Mouse (Mus musculus): Measurements from ENCODE around the gene Cdk19. TPM values are rescaled to one million over a fixed set of nuclear protein-coding genes. Genes with fewer than 3 reads are reported as not detected.
"Not testable (repeated sequence)": the region's sequence is repeated elsewhere in the genome, so short reads cannot be mapped to it uniquely, and the experiment has no call there.

Gene Cdk19
- polyA plus RNA-seq, 1 experiment = 2.8 TPM

GRCm38 (mm10) chr10:40526301-40526761 lies 187.0 kb downstream of the Cdk19 start:
- Histone ChIP-seq H3K4me3 (ENCODE audit: low read depth, low read length) (no peak overlapping the region), H3K36me3 (ENCODE audit: control insufficient read depth, insufficient read depth, low read length) (no peaks in the 10 kb centered on the region), H3K4me1 (ENCODE audit: control insufficient read depth, insufficient read depth, insufficient read length, low read length) (no peaks in the 10 kb centered on the region), H3K27me3 (ENCODE audit: control insufficient read depth, insufficient read depth, low read length) (no peaks in the 10 kb centered on the region), H3K27ac (ENCODE audit: insufficient read depth, low read depth, low read length) (no peak overlapping the region)
- TF ChIP-seq CTCF (IDR thresholded peaks at IDR 0.05; ENCODE audit: extremely low read depth, insufficient read length, insufficient replicate concordance, low read depth, low read length) (no peak), POLR2A (IDR thresholded peaks at IDR 0.05; ENCODE audit: low read depth, low read length) (no peak)
- WGBS = 72% methylated on average over 8 of the region's 8 CpGs

- TF ChIP-seq POLR2A (IDR thresholded peaks at IDR 0.05; ENCODE audit: low read depth, low read length) = no peak
- TF ChIP-seq CTCF (IDR thresholded peaks at IDR 0.05; ENCODE audit: extremely low read depth, insufficient read length, insufficient replicate concordance, low read depth, low read length) = no peak
- no peaks in the 10 kb centered on the region for H3K4me1 ChIP-seq (ENCODE audit: control insufficient read depth, insufficient read depth, insufficient read length, low read length)
- 75% methylated on average over 3 of the region's 3 CpGs for WGBS
- H3K36me3 ChIP-seq (ENCODE audit: control insufficient read depth, insufficient read depth, low read length) = no peaks in the 10 kb centered on the region
- H3K4me3 ChIP-seq (ENCODE audit: low read depth, low read length) = no peak overlapping the region
- H3K27ac ChIP-seq (ENCODE audit: insufficient read depth, low read depth, low read length) = no peak overlapping the region
- H3K27me3 ChIP-seq (ENCODE audit: control insufficient read depth, insufficient read depth, low read length) = no peaks in the 10 kb centered on the region
Observed at GRCm38 (mm10) chr10:40526986-40527385, 187.6 kb downstream of the Cdk19 start.

- Histone ChIP-seq H3K4me1 (ENCODE audit: control insufficient read depth, insufficient read depth, insufficient read length, low read length) (no peaks in the 10 kb centered on the region), H3K4me3 (ENCODE audit: low read depth, low read length) (no peak overlapping the region), H3K27me3 (ENCODE audit: control insufficient read depth, insufficient read depth, low read length) (no peaks in the 10 kb centered on the region), H3K36me3 (ENCODE audit: control insufficient read depth, insufficient read depth, low read length) (no peaks in the 10 kb centered on the region), H3K27ac (ENCODE audit: insufficient read depth, low read depth, low read length) (no peak overlapping the region)
- no peak for TF ChIP-seq CTCF (IDR thresholded peaks at IDR 0.05; ENCODE audit: extremely low read depth, insufficient read length, insufficient replicate concordance, low read depth, low read length)
- TF ChIP-seq POLR2A (IDR thresholded peaks at IDR 0.05; ENCODE audit: low read depth, low read length) = no peak
- 48% methylated on average over 8 of the region's 8 CpGs for WGBS
Observed at GRCm38 (mm10) chr10:40527573-40527972, 188.2 kb downstream of the Cdk19 start.

- Histone ChIP-seq H3K27ac (ENCODE audit: insufficient read depth, low read depth, low read length) (no peak overlapping the region), H3K4me1 (ENCODE audit: control insufficient read depth, insufficient read depth, insufficient read length, low read length) (no peaks in the 10 kb centered on the region), H3K36me3 (ENCODE audit: control insufficient read depth, insufficient read depth, low read length) (no peaks in the 10 kb centered on the region), H3K4me3 (ENCODE audit: low read depth, low read length) (no peak overlapping the region), H3K27me3 (ENCODE audit: control insufficient read depth, insufficient read depth, low read length) (no peaks in the 10 kb centered on the region)
- WGBS = 84% methylated on average over 8 of the region's 10 CpGs
- TF ChIP-seq POLR2A (IDR thresholded peaks at IDR 0.05; ENCODE audit: low read depth, low read length) (no peak), CTCF (IDR thresholded peaks at IDR 0.05; ENCODE audit: extremely low read depth, insufficient read length, insufficient replicate concordance, low read depth, low read length) (no peak)
Observed at GRCm38 (mm10) chr10:40528668-40529067, 189.3 kb downstream of the Cdk19 start.

- Histone ChIP-seq H3K4me3 (ENCODE audit: low read depth, low read length) (no peak overlapping the region), H3K36me3 (ENCODE audit: control insufficient read depth, insufficient read depth, low read length) (no peaks in the 10 kb centered on the region)
Observed at GRCm38 (mm10) chr10:40529617-40530016, 190.3 kb downstream of the Cdk19 start.

GRCm38 (mm10) chr10:40530661-40531060 lies 191.3 kb downstream of the Cdk19 start:
- Histone ChIP-seq H3K27me3 (ENCODE audit: control insufficient read depth, insufficient read depth, low read length) (no peaks in the 10 kb centered on the region), H3K4me1 (ENCODE audit: control insufficient read depth, insufficient read depth, insufficient read length, low read length) (no peaks in the 10 kb centered on the region), H3K36me3 (ENCODE audit: control insufficient read depth, insufficient read depth, low read length) (no peaks in the 10 kb centered on the region), H3K4me3 (ENCODE audit: low read depth, low read length) (no peak overlapping the region), H3K27ac (ENCODE audit: insufficient read depth, low read depth, low read length) (no peak overlapping the region)
- WGBS = 51% methylated on average over 3 of the region's 3 CpGs
- TF ChIP-seq POLR2A (IDR thresholded peaks at IDR 0.05; ENCODE audit: low read depth, low read length) = no peak
- TF ChIP-seq CTCF (IDR thresholded peaks at IDR 0.05; ENCODE audit: extremely low read depth, insufficient read length, insufficient replicate concordance, low read depth, low read length) = no peak

More at GRCm38 (mm10) chr10:40529617-40530016, 190.3 kb downstream of the Cdk19 start:
- no peaks in the 10 kb centered on the region for H3K4me1 ChIP-seq (ENCODE audit: control insufficient read depth, insufficient read depth, insufficient read length, low read length)
- no peaks in the 10 kb centered on the region for H3K27me3 ChIP-seq (ENCODE audit: control insufficient read depth, insufficient read depth, low read length)
- no peak overlapping the region for H3K27ac ChIP-seq (ENCODE audit: insufficient read depth, low read depth, low read length)
- WGBS = 56% methylated on average over 6 of the region's 6 CpGs
- TF ChIP-seq CTCF (IDR thresholded peaks at IDR 0.05; ENCODE audit: extremely low read depth, insufficient read length, insufficient replicate concordance, low read depth, low read length) = peak; percentile 32; the same call in 1 of the 2 replicates
- no peak for TF ChIP-seq POLR2A (IDR thresholded peaks at IDR 0.05; ENCODE audit: low read depth, low read length)

GRCm38 (mm10) chr10:40532586-40532985 lies 193.2 kb downstream of the Cdk19 start:
- H3K27ac ChIP-seq (ENCODE audit: insufficient read depth, low read depth, low read length); H3K4me1 ChIP-seq (ENCODE audit: control insufficient read depth, insufficient read depth, insufficient read length, low read length); H3K36me3 ChIP-seq (ENCODE audit: control insufficient read depth, insufficient read depth, low read length); H3K4me3 ChIP-seq (ENCODE audit: low read depth, low read length); H3K27me3 ChIP-seq (ENCODE audit: control insufficient read depth, insufficient read depth, low read length): not testable (repeated sequence)
- WGBS = 95% methylated on average over 4 of the region's 4 CpGs

Other genes with a start within 250 kb of the Cdk19 start
- gene Slc16a10, start 197.3 kb upstream of the Cdk19 start, polyA plus RNA-seq (2012; rRNA removed) = 35.1 and 114 TPM in 2 replicates
- 1.1 and 1.3 TPM in 2 replicates for gene Rpf2, start 92.5 kb upstream of the Cdk19 start, polyA plus RNA-seq (2012; rRNA removed)
- 1.3 and 2.4 TPM in 2 replicates for gene Gtf3c6, start 81.5 kb upstream of the Cdk19 start, polyA plus RNA-seq (2012; rRNA removed)
- gene Amd1, start 37.4 kb upstream of the Cdk19 start, polyA plus RNA-seq (2012; rRNA removed) = 0.95 and 1.7 TPM in 2 replicates
- not detected in 2 replicates for gene Slc22a16, start 230.8 kb downstream of the Cdk19 start, polyA plus RNA-seq (2012; rRNA removed)